Mouse (Mus musculus) embryonic facial prominence, embryonic 11.5 days (tissue): ENCODE results near the gene Dlgap1. TPM values are rescaled to one million over a fixed set of nuclear protein-coding genes. Genes with fewer than 3 reads are reported as not detected.

Experiments used
- ATAC-seq: fragments of 200-750 bp; cut with Nextera tagmentation; replicated peaks from 2 replicates; pipeline ENCODE4 v1.8.0; 2017; ENCODE audit warnings: low read depth; ENCODE audit not compliant: insufficient number of reproducible peaks, low FRiP score, low TSS enrichment
- DNase-seq: peaks from one replicate; pipeline ENCODE4 v3.0.0-alpha.2; 2015; ENCODE audit warnings: low spot score
- H3K27ac ChIP-seq: fragments of 300-500 bp; sonication (generic); replicated peaks from 2 replicates; pipeline ENCODE4 v1.5.1; 2014; ENCODE audit warnings: mild to moderate bottlenecking, low read depth, low read length, control low read depth
- H3K27me3 ChIP-seq: fragments of 300-500 bp; sonication (generic); 2 replicates; pipeline ENCODE4 v1.6.1; 2014; ENCODE audit warnings: mild to moderate bottlenecking, low read length, moderate library complexity, mixed read lengths; ENCODE audit not compliant: control insufficient read depth, insufficient read depth
- H3K36me3 ChIP-seq: fragments of 300-500 bp; sonication (generic); replicated peaks from 2 replicates; pipeline ENCODE4 v1.6.1; 2014; ENCODE audit warnings: low read depth, mild to moderate bottlenecking, low read length, moderate library complexity, mixed read lengths; ENCODE audit not compliant: control insufficient read depth, insufficient read depth
- H3K4me1 ChIP-seq: fragments of 300-500 bp; sonication (generic); 2 replicates; pipeline ENCODE4 v1.6.1; 2014; ENCODE audit warnings: low read length, mixed read lengths; ENCODE audit not compliant: control insufficient read depth, insufficient read depth
- H3K4me2 ChIP-seq: fragments of 300-500 bp; sonication (generic); 2 replicates; pipeline ENCODE4 v1.6.1; 2014; ENCODE audit warnings: low read depth, mild to moderate bottlenecking, control low read depth, low read length, moderate library complexity
- H3K4me3 ChIP-seq: fragments of 300-500 bp; sonication (generic); 2 replicates; pipeline ENCODE4 v1.5.1; 2014; ENCODE audit warnings: low read depth, low read length, control low read depth
- H3K9ac ChIP-seq: fragments of 300-500 bp; sonication (generic); replicated peaks from 2 replicates; pipeline ENCODE4 v1.6.1; 2014; ENCODE audit warnings: mild to moderate bottlenecking, control low read depth, low read length
- H3K9me3 ChIP-seq: fragments of 300-500 bp; sonication (generic); replicated peaks from 2 replicates; pipeline ENCODE4 v1.6.1; 2016; ENCODE audit warnings: mild to moderate bottlenecking, low read length, inconsistent platforms, mixed read lengths; ENCODE audit not compliant: control insufficient read depth
- WGBS: fragments of 180-500 bp; shearing (Covaris S2); extraction: QIAGEN DNeasy Blood & Tissue Kit; methylation state at CpG from one replicate; pipeline ENCODE4 v1.1.7; 2014; 5-methylcytosine and 5-hydroxymethylcytosine counted together
- polyA plus RNA-seq: library from polyadenylated mRNA; unstranded; fragments of >200 nt; fragmentation: Nextera tagmentation; extraction: Ambion mirVana; gene quantifications from 2 replicates; pipeline ENCODE4 v1.2.1, GENCODE M21; 2014

The Dlgap1 gene
- polyA plus RNA-seq, 1 experiment from 2014 or later: 2.4 TPM

GRCm38 (mm10) chr17:70661382-70661781 lies 692.5 kb downstream of the Dlgap1 start:
- Histone ChIP-seq H3K36me3 (no peaks in the 10 kb centered on the region), H3K9ac (no peak overlapping the region), H3K4me2 (no peak overlapping the region), H3K4me1 (no peaks in the 10 kb centered on the region), H3K27me3 (no peaks in the 10 kb centered on the region), H3K9me3 (no peaks in the 10 kb centered on the region), H3K4me3 (no peak overlapping the region), H3K27ac (no peak overlapping the region)
- ATAC-seq (no peak), DNase-seq (no peak)
- 67% methylated on average over 3 of the region's 3 CpGs for WGBS

DNA sequence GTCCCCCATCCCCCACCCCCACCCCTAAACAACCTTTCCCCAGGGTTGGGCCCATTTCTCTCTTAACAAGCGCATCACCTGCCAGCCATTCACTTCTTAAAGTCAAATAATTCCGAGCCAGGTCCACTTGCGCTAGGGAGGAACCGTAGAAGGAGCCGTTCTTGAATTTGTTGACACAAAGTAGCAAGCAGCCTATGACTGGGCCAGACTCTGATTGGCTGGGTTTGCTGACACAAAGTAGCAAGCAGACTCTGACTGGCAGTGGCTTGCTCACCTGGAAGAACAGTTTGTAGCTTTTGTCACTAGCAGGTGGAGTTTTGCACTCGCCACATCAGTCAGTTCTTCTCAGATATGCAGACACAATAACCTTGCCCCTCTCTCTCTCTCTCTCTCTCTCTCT lies 695.1 kb downstream of the Dlgap1 start:
- Histone ChIP-seq H3K36me3 (no peaks in the 10 kb centered on the region), H3K27ac (no peak overlapping the region), H3K9ac (no peak overlapping the region), H3K4me2 (no peak overlapping the region), H3K4me1 (no peaks in the 10 kb centered on the region), H3K9me3 (no peaks in the 10 kb centered on the region), H3K4me3 (no peak overlapping the region), H3K27me3 (no peaks in the 10 kb centered on the region)
- DNase-seq: no peak
- ATAC-seq: no peak
- 88% methylated on average over 6 of the region's 6 CpGs for WGBS

GRCm38 (mm10) chr17:70664484-70665040 lies 695.7 kb downstream of the Dlgap1 start:
- ATAC-seq: no peak
- Histone ChIP-seq H3K9me3 (no peaks in the 10 kb centered on the region), H3K27ac (no peak overlapping the region)

GRCm38 (mm10) chr17:70673985-70674384 lies 705.1 kb downstream of the Dlgap1 start:
- Histone ChIP-seq H3K9ac (no peak overlapping the region), H3K36me3 (no peaks in the 10 kb centered on the region), H3K9me3 (no peaks in the 10 kb centered on the region), H3K4me2 (no peak overlapping the region), H3K27ac (no peak overlapping the region), H3K4me3 (no peak overlapping the region), H3K4me1 (no peaks in the 10 kb centered on the region), H3K27me3 (no peaks in the 10 kb centered on the region)
- DNase-seq (no peak), ATAC-seq (no peak)
- 89% methylated on average over 13 of the region's 13 CpGs for WGBS

More at GRCm38 (mm10) chr17:70664484-70665040, 695.7 kb downstream of the Dlgap1 start:
- H3K9ac ChIP-seq: no peak overlapping the region
- DNase-seq: no peak
- no peaks in the 10 kb centered on the region for H3K27me3 ChIP-seq
- no peaks in the 10 kb centered on the region for H3K36me3 ChIP-seq
- H3K4me2 ChIP-seq: no peak overlapping the region
- no peak overlapping the region for H3K4me3 ChIP-seq
- no peaks in the 10 kb centered on the region for H3K4me1 ChIP-seq

DNA sequence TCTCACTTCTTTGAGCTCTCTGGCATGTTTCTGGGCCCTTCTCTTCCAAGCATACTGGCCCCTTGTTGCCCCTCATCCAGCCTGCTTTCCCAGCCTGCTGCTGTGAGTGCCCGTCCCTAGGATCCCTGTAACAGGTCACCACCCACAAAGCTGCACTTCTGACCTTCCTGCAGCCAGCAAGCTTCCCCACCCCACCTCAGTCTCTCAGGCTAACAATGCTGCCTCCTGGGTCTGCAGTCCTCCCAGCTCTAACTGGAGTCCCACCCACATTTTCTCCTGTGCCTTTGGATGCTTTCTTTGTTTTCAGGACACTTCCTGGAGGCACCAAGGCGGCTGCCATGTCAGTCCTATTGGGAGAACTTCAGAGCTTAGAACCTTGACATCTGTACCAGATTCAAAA lies 707.6 kb downstream of the Dlgap1 start:
- H3K27ac ChIP-seq: no peak overlapping the region
- 39% methylated on average over 2 of the region's 2 CpGs for WGBS
- no peak overlapping the region for H3K9ac ChIP-seq
- ATAC-seq (no peak), DNase-seq (no peak)
- no peak overlapping the region for H3K4me2 ChIP-seq
- no peaks in the 10 kb centered on the region for H3K4me1 ChIP-seq
- H3K4me3 ChIP-seq: no peak overlapping the region
- H3K27me3 ChIP-seq: no peaks in the 10 kb centered on the region
- H3K9me3 ChIP-seq: no peaks in the 10 kb centered on the region
- no peaks in the 10 kb centered on the region for H3K36me3 ChIP-seq

DNA sequence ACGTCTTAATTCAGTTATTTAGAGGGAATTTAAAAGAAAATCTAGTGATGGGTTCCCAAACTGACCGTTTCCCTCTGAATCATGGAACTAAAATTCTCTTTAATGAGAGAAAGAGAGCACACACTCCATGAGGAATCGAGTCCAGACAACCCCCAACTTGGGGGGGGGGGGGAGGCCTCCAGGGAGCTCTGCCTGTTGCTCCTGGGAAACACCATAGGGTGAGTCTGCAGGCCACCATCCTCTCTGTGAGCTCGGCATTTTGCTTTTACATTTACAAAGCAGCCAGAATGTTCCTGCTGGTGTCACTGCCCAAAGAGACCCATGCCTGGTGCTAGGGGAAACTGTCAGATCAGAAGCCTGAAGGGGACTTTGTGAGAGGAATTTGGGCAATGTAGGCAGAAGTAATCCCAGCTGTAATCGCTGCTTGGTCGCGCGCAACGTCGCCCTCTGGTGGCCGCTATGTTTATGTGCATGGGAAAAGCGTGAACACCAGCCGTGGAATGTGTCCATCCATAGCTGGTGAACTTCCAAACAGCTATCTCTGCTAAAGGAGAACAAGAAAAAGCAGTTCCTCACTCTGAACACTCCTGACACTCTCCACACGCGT lies 714.8 kb downstream of the Dlgap1 start:
- no peak overlapping the region for H3K4me2 ChIP-seq
- no peak overlapping the region for H3K27ac ChIP-seq
- H3K9me3 ChIP-seq: no peaks in the 10 kb centered on the region
- H3K27me3 ChIP-seq: no peaks in the 10 kb centered on the region
- WGBS: 13% methylated on average over 15 of the region's 15 CpGs
- no peaks in the 10 kb centered on the region for H3K4me1 ChIP-seq
- no peak overlapping the region for H3K9ac ChIP-seq
- peak; percentile 42 for ATAC-seq
- peak; percentile 83 for DNase-seq
- no peaks in the 10 kb centered on the region for H3K36me3 ChIP-seq
- no peak overlapping the region for H3K4me3 ChIP-seq

- no peaks in the 10 kb centered on the region for H3K9me3 ChIP-seq
- no peaks in the 10 kb centered on the region for H3K36me3 ChIP-seq
- H3K27ac ChIP-seq: no peak overlapping the region
- DNase-seq (no peak), ATAC-seq (no peak)
- H3K9ac ChIP-seq: no peak overlapping the region
- H3K27me3 ChIP-seq: no peaks in the 10 kb centered on the region
- no peaks in the 10 kb centered on the region for H3K4me1 ChIP-seq
- no peak overlapping the region for H3K4me2 ChIP-seq
- H3K4me3 ChIP-seq: no peak overlapping the region
- WGBS: 82% methylated on average over 6 of the region's 6 CpGs
Measured at GRCm38 (mm10) chr17:70690174-70690573, 721.3 kb downstream of the Dlgap1 start.

- H3K9ac ChIP-seq: no peak overlapping the region
- DNase-seq (no peak), ATAC-seq (no peak)
- no peaks in the 10 kb centered on the region for H3K27me3 ChIP-seq
- WGBS: 93% methylated on average over 8 of the region's 8 CpGs
- no peaks in the 10 kb centered on the region for H3K9me3 ChIP-seq
- H3K4me1 ChIP-seq: no peaks in the 10 kb centered on the region
- no peak overlapping the region for H3K27ac ChIP-seq
- H3K4me2 ChIP-seq: no peak overlapping the region
- H3K4me3 ChIP-seq: no peak overlapping the region
- H3K36me3 ChIP-seq: no peaks in the 10 kb centered on the region
Measured at GRCm38 (mm10) chr17:70690598-70690997, 721.7 kb downstream of the Dlgap1 start.
